Mouse (Mus musculus) layer of hippocampus, adult 2 months (tissue): ENCODE measurements at regions not wholly inside any gene's neighbourhood (a gene's known extent, or its start where the extent isn't known, plus 50 kb on each side); places are given as distances from the start of the nearest gene placed in this dataset.
"Not testable (repeated sequence)": the region's sequence is repeated elsewhere in the genome, so short reads cannot be mapped to it uniquely, and the experiment has no call there.

Experiments used
- DNase-seq, 2 experiments: peaks; one replicate each; pipeline ENCODE4 v3.0.0; 2022; ENCODE audit warnings: low spot score in 2 of 2
- H3K27ac ChIP-seq: fragments of 200-600 bp; 2 replicates; pipeline ENCODE4 v1.8.1; 2022
- H3K4me3 ChIP-seq: fragments of 200-600 bp; 2 replicates; pipeline ENCODE4 v1.8.1; 2022; ENCODE audit warnings: mild to moderate bottlenecking
- CTCF ChIP-seq: fragments of 200-600 bp; conservative IDR thresholded peaks from 2 replicates; pipeline ENCODE4 v1.8.1; 2022; ENCODE audit warnings: antibody characterized with exemption, mild to moderate bottlenecking, moderate library complexity

- H3K27ac ChIP-seq: no peak overlapping the region
- TF ChIP-seq CTCF: no peak
- H3K4me3 ChIP-seq: no peak overlapping the region
- DNase-seq: no peak
These were observed 1337.9 kb downstream of the Efnb2 start for GRCm38 (mm10) chr8:7323067-7323675.

GRCm38 (mm10) chr8:7322376-7323066 is 1338.5 kb downstream of the Efnb2 start:
- H3K27ac ChIP-seq: no peak overlapping the region
- DNase-seq: no peak
- no peak overlapping the region for H3K4me3 ChIP-seq
- no peak for TF ChIP-seq CTCF

- DNase-seq: no peak
- Histone ChIP-seq H3K4me3 (no peak overlapping the region), H3K27ac (no peak overlapping the region)
- no peak for TF ChIP-seq CTCF
These were observed 1344.2 kb downstream of the Efnb2 start for GRCm38 (mm10) chr8:7316806-7317355.

- H3K4me3 ChIP-seq: no peak overlapping the region
- H3K27ac ChIP-seq: no peak overlapping the region
- TF ChIP-seq CTCF: no peak
- no peak for DNase-seq
These were observed 1351.8 kb downstream of the Efnb2 start for GRCm38 (mm10) chr8:7309239-7309638.

GRCm38 (mm10) chr8:7289361-7289760 is 1371.7 kb downstream of the Efnb2 start:
- no peak overlapping the region for H3K4me3 ChIP-seq
- no peak for TF ChIP-seq CTCF

GRCm38 (mm10) chr8:7286581-7286980 is 1374.5 kb downstream of the Efnb2 start:
- H3K4me3 ChIP-seq: no peak overlapping the region
- no peak for TF ChIP-seq CTCF
- no peak for DNase-seq

More at GRCm38 (mm10) chr8:7289361-7289760, 1371.7 kb downstream of the Efnb2 start:
- DNase-seq: no peak
- H3K27ac ChIP-seq: no peak overlapping the region

GRCm38 (mm10) chr8:7267406-7267805 is 1393.6 kb downstream of the Efnb2 start:
- DNase-seq: no peak
- H3K4me3 ChIP-seq: no peak overlapping the region
- no peak overlapping the region for H3K27ac ChIP-seq
- no peak for TF ChIP-seq CTCF

More at GRCm38 (mm10) chr8:7286581-7286980, 1374.5 kb downstream of the Efnb2 start:
- H3K27ac ChIP-seq: no peak overlapping the region

- not testable (repeated sequence) for H3K4me3 ChIP-seq, DNase-seq
These were observed 1406.7 kb downstream of the Efnb2 start for GRCm38 (mm10) chr8:7254336-7254735.

GRCm38 (mm10) chr8:7240321-7240720 is 1420.7 kb downstream of the Efnb2 start:
- H3K4me3 ChIP-seq: no peak overlapping the region
- no peak for TF ChIP-seq CTCF
- no peak overlapping the region for H3K27ac ChIP-seq
- no peak for DNase-seq

More at GRCm38 (mm10) chr8:7254336-7254735, 1406.7 kb downstream of the Efnb2 start:
- H3K27ac ChIP-seq: not testable (repeated sequence)

GRCm38 (mm10) chr8:7234006-7234405 is 1427.0 kb downstream of the Efnb2 start:
- Histone ChIP-seq H3K4me3 (no peak overlapping the region), H3K27ac (no peak overlapping the region)
- no peak for TF ChIP-seq CTCF
- no peak for DNase-seq

GRCm38 (mm10) chr8:7219300-7219699 is 1441.7 kb downstream of the Efnb2 start:
- no peak for DNase-seq
- H3K4me3 ChIP-seq: no peak overlapping the region
- H3K27ac ChIP-seq: no peak overlapping the region
- TF ChIP-seq CTCF: no peak

GRCm38 (mm10) chr8:7207178-7207577 is 1453.9 kb downstream of the Efnb2 start:
- no peak for TF ChIP-seq CTCF
- Histone ChIP-seq H3K27ac (no peak overlapping the region), H3K4me3 (no peak overlapping the region)
- no peak for DNase-seq

GRCm38 (mm10) chr8:7206596-7206995 is 1454.4 kb downstream of the Efnb2 start:
- Histone ChIP-seq H3K4me3 (no peak overlapping the region), H3K27ac (no peak overlapping the region)
- no peak for TF ChIP-seq CTCF
- no peak for DNase-seq

- no peak overlapping the region for H3K27ac ChIP-seq
- no peak overlapping the region for H3K4me3 ChIP-seq
- TF ChIP-seq CTCF: no peak
- DNase-seq: no peak
These were observed 1456.0 kb downstream of the Efnb2 start for GRCm38 (mm10) chr8:7205086-7205485.
